Mouse (Mus musculus): ENCODE measurements at regions not wholly inside any gene's neighbourhood (a gene's known extent, or its start where the extent isn't known, plus 50 kb on each side); places are given as distances from the start of the nearest gene placed in this dataset.

DNA sequence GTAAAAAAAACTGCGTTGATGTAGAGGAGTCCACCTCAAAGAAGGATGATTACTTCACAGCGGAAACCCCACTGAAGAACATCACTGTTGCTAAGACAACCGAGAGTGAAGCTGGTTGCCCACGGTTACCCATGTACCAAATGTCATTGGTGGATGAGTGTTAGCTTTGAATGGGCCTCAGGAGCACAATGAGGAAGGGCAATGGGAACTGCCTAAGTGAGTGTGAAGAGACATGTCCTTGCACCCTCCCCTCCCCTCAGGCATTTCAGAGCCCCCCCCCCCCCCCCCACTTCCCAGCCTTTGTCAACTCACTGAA is 96.1 kb upstream of the Chd2 start:
- peak; percentile 52 for DNase-seq (ENCODE audit: low read depth, low spot score)

DNA sequence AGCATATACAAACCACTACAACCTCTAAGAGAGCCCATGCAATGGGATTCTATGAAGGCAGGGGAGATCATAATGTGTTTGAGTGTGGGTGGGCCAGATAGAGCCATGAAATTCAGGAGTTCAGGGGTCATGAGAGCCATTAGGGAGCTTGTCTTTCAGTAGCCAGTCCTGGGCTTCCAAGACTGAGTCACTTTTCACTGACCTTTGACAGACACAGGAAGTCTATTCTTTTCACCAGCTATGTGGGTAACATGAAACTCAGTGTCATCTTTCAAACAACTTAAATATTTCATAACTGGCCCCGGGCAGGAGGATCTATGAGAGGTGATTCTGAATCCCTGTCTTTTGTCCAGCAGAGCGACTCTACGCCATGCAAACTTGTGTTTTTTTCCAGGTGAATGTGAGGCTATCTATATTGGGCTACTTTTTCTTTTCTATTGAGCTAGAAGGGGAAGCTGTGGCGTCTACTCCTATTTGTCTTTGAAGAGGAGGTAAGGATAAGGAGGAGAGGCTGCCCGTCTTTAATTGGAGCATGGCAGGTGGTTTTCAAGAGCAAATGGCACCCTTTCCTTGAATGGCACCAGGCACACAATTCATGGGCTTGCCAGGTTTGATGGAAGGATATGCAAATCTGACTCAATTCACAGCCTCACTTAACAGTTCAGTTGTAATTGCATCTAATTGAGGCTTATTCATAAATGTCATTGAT is 95.6 kb upstream of the Chd2 start:
- DNase-seq (ENCODE audit: low read depth, low spot score) = no peak

DNA sequence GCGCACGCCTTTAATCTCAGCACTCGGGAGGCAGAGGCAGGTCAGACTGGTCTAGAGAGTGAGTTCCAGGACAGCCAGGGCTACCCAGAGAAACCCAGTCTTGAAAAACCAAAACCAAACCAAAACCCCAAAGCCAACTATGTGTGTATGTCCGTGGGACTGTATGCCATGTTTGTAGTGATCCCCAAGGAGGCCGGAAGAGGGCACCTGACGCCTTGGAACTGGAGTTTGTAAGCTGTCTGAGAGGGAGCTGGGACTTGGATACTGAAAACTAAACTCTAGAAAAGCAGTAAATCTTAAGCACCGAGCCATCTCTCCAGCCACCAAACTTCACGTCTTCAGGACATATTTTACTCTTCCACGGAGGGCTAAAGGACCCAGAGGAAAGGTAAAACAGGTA is 93.8 kb upstream of the Chd2 start:
- DNase-seq (ENCODE audit: low read depth, low spot score) = peak; percentile 72

DNA sequence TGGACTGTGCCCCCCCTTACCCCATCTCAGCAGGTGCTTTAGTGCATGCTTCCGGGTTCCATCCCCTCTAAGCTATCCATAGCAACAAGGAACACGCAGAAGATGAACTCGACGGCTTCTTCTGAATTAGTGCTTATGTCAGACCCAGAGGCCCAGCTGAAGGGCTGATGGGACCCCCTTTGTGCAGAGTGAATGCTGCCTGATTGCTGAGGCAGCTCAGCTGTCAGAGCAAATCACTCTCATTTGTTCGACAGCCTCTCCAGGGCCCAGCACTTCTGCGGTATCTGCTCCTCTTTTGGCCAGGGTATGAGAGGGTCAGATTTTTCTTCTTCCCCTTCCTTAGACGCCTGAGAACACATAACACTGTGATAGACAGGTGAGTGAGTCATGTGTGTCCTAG is 89.2 kb upstream of the Chd2 start:
- peak; percentile 46 for DNase-seq (ENCODE audit: low read depth, low spot score)

DNA sequence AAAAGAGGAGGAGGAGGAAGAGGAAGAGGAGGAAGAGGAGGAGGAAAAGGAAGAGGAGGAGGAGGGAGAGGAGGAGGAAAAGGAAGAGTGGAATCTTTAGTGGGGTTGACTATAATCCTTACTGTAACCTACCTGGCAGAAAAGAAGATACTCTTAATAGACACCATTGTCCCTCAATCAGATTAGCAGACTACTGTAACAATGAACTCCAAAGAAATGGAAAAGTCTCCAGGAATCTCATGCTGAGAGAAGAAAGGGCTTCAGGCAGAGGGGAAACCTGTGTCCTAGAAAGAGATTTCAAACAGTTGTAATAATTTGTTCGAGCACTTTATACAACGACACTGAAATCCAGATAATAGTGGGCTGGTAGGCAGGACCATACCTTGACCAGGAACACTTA is 87.6 kb upstream of the Chd2 start:
- peak; percentile 77 for DNase-seq (ENCODE audit: low read depth, low spot score)

DNA sequence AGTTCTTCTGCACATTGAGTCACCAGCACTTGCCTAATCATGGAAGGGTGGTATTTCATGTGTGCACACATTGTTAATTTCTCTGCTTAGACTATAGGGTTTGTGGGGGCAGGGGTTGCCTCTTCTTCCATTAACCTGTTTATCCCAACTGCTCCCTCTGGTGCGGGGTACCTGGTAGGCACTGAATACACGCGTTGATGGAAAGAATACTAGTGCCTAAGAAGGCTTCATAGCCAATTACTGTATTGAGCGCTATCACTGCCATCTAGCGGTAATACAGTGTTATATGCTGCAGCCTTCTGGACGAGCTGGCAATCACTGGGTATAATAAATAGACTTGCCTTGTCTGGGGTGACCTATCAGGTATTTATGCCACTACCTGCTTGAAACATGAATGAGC is 86.4 kb upstream of the Chd2 start:
- DNase-seq (ENCODE audit: low read depth, low spot score) = peak; percentile 94

DNA sequence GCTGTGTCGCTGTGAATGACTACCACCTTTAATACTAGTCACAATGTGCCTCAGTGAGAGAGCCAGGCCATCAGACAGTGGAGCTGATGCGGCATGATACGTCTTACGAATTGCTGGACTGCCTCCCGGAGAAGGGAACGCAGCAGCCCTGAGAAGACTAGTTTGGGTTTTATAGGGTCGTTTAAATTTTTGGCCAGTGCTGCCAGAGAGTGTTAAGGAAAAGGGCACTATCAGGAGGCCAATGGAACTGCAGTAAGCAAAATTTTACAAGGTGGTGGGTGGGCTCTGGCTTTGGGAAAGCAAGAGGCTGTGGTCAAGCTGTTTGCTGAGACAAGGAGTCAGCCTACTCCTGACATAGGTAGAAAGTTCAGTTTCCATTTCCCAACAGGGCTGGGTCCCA is 84.7 kb upstream of the Chd2 start:
- DNase-seq (ENCODE audit: low read depth, low spot score) = no peak

DNA sequence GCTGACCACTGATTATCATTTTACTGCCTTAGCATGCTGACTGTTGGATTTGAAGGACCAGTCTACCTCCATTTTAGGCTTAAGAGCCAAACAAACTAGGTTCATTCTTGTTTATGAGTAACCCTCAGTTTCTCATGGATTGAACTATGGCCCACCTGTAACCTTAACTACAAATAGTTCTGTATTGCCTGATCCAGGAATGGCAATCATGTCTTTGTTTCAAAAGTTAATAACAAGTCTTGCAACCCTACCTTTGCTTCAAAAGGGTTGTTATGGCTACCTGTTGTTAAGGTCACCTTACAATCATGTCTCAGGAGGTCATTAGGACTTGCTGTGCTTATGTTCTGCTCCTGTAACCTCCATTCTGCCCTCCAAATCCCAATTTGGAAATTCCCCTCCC is 84.0 kb upstream of the Chd2 start:
- DNase-seq (ENCODE audit: low read depth, low spot score) = no peak

DNA sequence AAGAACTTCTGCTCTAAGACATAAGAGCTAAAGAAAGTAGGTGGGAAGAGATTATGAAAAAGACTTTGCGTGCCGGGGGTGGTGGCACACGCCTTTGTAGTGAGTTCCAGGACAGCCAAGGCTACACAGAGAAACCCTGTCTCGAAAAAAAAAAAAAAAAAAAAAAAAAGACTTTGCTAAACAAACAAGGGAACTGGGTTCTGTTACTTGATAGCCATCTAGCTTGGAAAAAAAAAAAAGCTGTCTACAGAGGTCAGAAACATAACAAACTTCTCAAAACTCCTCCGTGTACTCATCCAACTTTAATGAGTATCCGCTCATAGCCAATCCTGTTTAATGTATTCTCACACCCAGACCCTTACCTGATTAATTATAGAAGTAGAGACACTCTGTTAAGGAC is 83.4 kb upstream of the Chd2 start:
- DNase-seq (ENCODE audit: low read depth, low spot score) = no peak

DNA sequence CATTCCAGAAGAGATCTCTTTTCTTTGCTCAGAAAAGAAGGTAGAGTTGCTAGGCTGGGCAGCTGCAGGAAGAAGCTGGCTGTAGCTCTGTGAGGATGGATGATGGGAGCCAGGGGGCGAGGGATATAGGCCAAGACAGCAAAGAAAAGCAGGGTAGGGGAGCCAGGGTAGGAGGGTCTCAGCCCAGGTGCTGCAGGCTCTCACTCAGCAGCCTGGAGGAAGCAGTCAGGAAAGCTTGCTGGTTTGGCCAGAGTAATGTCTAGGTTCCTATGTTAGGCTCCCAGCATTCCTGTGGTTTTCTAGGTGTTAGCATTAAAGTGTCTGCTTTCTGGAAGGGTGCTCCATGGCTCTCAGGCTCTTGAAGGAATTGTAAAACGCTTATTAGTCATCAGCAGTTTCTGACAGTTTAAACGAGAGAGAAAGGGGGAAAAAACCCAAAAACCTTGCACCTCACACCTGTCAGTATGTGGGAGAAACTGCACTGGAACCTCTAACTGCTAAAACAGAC is 82.5 kb upstream of the Chd2 start:
- DNase-seq (ENCODE audit: low read depth, low spot score) = no peak

DNA sequence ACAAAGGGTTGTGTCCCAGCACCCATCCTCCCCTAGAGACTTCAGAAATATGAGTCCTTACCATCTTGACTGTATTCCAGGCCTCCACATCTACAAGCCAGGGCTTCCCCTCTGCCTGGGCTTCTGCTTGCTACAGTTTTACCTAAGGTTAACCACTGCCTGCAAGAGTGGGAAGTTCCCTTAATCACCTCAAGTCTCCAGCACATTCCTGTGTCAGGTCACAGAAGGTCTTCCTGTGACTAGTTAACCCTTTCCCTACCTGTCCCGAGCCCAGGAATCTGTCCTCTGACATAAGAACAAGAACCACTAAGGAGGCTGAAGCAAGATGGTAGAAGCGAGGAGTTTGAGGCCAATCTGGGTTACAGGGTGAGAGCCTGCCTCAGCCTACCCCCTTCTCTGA is 80.8 kb upstream of the Chd2 start:
- peak; percentile 82 for DNase-seq (ENCODE audit: low read depth, low spot score)

DNA sequence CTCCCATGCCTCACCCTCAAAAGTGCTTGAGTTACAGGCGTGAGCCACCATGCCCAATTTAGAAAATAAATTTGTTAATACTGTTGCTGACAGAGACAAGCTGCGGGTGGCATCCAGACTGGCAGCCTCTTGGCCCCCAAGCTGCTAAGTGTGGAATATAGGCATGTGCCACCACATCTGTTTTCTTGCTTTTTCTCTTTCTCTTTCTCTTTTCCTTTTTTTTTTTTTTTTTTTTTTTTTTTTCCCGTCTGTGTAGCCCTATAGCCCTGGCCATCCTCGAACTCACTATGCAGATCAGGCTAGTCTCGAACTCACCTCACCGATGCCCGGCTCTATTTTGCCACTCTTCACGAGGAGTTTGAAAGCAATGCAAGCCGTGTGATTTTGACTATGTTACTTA is 78.7 kb upstream of the Chd2 start:
- DNase-seq (ENCODE audit: low read depth, low spot score) = no peak

DNA sequence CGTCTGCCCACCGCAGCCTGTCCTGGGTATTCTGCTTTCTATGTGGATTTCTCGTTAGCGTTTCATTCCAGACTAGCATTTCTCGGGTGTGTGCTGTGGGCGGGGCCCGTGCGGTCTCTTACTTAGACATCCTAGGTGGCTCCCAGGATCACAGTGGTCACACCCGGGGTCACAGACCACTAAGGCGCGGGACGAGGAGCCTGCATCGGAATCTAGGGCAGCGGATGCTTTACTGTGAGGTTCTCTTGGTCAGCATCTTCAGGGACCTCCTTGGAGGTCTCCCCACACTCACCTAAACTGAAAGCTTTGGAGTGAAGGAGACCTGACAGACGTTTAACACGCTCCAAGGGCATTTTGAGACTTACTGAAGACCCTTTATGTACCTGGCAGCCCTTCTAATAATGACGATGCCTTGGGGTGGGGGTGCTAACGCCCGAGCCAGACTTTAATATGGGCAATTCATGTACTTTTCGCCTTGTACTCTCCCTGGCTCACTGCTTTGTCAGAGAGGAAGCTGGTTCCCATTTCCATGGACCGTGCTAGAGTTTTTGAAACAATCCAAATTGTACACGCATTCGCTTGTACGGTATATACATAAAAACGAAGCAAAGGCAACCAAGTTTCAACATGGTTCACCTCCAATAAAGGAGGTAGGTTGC is 77.3 kb upstream of the Chd2 start:
- DNase-seq (ENCODE audit: low read depth, low spot score) = no peak

DNA sequence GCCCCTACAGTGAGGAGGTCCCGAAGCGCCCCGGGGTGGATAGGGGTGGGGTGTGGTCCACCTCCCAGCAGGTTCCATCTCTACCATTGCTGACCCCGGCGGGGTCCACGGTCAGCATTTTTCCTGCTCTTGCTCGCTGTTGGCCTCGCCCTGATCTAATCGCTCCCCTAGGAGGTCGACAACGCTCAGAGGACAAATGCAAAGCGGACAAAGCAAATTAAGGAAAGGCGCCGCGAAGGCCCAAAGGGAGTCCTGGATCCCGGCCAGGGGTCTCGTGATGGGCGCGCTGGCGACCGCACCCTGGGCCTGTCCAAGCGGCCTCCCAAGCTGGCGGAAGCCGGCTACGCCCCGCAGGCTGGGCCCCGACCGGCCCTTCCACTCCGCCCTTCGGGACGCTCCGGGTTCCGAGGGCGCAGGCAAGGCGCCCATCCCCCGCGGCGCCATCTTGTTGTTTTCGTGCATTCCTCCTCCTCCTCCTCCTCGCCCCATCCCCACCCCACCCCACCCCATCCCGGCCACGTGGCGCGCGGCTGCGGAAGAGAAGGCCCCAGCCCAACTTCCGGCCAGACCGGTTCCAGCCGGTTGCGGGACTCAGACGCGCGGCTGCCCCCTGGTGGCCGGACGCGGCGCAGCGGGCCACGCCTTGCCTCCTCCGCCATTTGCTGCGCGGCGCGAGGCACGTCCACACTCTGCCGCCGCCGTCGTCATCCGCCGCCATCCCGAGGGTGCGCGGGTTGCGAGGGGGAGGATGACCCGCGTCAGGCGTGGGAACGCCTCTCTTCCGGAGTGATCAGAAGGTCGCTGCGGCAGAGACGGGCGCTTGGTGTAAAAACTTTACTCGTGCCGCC is 76.5 kb upstream of the Chd2 start:
- peak; percentile 97 for DNase-seq (ENCODE audit: low read depth, low spot score)

DNA sequence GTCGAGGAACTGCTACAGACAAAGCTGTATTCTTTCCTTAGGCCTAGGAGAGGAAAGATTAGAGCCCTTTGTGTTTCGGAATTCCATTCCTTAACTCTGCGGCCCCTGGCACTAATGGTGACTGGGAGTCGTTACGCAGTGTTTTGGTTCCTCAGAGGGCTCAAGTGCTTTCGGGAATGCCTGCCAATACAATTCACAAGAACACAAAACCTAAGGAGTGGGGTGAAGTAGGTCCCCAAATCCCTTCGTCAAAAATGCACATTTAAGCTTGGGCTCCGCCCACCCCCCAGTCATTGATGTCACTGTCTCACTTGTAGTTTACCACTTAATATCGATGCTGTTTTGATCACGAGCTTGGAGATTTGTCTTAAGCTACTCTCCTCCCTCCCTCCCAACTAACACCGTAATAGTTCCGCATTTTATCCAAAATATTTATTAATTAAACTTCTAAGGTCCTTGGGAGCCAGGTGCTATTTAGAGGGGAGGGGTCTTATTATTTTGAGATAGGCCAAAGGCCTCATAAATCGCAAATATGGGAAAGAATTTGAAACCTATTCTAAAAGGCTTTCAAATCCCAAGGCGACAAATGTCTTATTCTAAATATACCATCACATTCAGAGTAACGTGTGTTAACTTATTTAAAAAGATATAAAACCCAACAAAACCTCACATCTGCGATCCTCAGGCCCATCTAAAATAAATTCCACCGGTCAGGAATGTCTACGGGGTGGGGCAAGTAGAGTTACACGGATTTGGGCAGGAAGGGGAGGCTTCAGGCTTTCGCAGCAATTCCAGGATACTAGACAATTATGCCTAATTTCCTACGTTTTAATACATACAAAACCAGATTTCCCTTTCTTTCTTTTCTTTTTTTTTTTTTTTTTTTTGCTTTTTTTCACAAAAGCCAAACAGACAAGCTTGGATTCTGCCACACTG is 75.6 kb upstream of the Chd2 start:
- peak; percentile 95 for DNase-seq (ENCODE audit: low read depth, low spot score)

DNA sequence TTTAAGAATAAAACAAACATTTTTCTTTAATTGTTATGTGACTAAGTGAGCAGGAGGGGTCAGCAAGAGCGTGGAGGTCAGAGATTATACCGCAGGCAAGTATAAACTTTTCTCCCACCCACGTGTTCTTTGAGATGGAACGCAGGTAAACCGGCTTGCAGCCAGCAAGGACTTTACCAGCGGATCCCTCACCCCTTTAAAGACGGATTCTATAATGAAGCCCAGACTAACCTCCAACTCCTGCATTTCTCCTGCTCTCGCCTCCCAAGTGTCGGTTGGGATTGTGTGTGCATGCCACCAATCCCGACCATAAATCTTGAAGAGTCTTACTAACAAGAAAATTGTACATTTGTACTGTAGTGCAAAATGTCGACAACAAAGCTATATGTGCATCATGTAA is 74.4 kb upstream of the Chd2 start:
- DNase-seq (ENCODE audit: low read depth, low spot score) = no peak

DNA sequence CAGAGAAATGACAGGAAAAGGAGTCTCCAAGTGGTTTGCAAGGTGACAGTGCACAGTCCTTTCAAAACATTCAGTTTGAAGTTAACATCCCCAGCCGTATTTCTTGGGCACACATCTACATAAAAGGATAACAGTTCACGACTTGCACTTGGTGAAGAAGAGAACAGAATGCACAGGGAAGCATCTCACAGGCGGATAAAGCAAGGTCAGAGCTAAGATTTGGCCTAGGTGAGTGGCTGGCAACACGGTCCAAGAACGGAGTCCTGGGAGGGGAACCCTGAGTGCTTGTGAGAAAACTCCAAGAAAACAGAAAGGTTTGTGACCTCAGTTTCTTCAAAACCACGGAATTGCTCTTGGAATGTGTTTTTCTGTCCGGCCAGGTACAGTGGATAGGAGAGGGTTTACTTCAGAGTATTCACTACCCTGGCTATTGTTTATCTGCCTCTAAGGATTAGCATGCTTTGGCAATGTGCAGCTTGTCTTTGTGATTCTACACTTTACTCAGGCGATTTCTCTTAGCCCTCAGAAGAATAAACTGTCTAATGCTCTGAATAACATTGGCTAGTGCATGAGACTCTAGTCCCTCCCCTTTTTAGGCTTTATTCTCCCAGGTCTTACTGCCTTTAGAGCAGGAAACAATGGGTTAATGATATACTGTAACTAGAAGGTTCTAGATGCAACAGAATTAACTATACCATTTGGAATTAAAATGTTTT is 73.4 kb upstream of the Chd2 start:
- peak; percentile 63 for DNase-seq (ENCODE audit: low read depth, low spot score)

DNA sequence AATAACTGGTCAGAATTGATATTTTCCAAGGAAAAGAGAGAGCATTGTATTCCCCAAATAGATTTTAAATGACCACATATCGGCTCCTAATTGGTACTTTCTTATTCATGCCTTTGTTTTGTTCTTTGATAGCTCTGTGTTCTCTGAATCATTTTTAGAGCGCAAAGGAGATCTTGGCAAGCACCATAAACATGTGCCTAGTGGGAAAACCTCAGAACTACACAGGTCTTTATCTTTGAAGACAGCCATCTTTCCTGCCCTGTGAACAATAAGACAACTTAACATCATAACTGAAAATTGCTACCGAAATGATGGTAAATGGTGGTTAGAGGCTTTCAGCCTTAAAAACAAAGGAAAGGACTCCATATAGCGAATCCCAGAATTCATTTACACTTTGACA is 72.7 kb upstream of the Chd2 start:
- no peak for DNase-seq (ENCODE audit: low read depth, low spot score)

DNA sequence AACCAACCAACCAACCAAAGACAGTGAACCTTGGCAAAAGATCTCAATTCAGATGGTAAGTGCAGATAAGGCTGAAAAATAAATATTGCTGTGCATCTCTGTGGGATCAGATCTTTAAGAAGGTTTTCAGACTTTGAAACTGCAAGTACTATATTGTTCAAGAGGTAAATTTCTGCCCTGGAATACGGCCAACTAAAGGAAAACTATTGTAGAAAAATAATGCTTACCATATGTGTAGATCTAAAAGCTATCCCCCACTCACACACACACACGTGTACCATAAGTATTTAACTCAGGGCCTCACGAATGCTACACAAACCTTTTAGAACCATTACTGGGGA is 71.1 kb upstream of the Chd2 start:
- no peak for DNase-seq (ENCODE audit: low read depth, low spot score)

DNA sequence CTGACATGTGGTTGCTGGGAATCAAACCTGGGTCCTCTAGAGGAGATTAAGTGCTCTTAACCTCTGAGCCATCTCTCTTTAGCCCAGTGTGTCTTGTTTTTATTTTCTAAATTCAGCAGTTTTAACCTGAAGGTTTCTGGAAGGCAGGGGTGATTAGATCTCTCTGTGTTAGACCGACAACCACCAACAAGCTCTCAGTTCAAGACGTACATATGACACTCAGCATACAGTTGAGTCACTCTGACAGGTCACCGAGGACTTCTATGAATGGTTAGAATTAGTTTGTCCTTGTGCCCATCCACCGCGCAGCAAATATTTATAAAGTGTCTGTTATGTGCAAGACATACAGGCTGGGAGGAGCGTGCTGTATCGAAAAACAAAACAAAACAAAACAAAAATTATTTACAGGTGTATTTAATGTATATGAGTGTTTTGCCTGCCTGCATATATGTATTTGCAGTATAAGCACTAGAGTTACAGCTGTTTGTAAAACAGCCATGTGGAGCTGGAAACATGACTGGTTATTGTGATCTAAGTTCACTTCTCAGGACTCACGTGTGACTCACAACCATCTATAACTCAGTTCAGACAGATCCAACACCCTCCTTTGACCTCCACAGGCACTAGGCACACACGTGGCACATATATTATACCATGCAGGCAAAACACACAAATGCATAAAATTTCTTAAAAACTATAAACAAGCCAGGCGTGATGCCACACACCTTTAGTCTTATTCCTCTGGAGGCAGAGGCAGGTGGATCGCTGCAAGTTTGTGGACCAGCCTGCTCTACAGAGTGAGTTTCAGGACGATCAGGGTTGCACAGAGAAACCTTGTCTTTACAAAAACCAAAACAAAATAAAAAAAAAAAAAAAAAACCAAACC is 70.5 kb upstream of the Chd2 start:
- no peak for DNase-seq (ENCODE audit: low read depth, low spot score)
